Mouse (Mus musculus) testis, postnatal 14 days (tissue): ENCODE results near the gene Wdr63.

Experiments used
- DNase-seq: peaks from one replicate; pipeline ENCODE4 v3.0.0; 2021; ENCODE audit warnings: low spot score

Wdr63 gene

DNA sequence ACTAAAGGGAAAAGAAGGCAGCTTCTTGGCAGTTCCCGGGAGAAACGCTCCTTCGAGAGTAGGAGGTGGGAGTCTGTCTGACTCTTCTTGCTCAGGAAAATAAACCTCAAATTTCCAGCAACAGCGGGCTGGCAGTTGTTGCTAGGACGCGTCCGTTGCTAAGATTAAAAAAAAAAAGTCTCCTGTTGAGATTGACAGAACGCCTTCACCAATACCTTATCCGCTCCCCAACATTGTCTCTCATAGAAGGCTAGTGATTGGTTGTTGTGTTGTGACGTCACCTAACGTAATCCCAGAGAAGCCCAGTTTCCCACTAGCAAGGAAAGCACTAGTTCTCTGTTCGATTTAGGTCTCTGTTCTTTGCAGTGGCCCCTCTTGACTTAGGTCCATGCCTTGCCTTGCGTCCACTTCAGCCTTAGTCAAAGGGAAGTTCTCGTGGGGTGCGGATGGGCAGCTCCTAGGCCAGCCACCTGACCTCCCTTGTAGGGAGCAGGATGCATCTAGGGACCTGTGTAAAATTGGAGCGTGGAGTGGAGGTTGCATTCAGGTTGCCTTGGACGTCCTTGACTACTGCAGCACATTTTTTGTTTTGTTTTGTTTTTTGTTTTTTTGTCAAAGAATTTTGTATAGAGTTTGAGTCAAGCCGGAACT, at the start of gene Wdr63:
TSS of gene Wdr63 (minus strand) at position 210 of the 651 bp plus-strand sequence.
- peak; percentile 80 for DNase-seq

DNA sequence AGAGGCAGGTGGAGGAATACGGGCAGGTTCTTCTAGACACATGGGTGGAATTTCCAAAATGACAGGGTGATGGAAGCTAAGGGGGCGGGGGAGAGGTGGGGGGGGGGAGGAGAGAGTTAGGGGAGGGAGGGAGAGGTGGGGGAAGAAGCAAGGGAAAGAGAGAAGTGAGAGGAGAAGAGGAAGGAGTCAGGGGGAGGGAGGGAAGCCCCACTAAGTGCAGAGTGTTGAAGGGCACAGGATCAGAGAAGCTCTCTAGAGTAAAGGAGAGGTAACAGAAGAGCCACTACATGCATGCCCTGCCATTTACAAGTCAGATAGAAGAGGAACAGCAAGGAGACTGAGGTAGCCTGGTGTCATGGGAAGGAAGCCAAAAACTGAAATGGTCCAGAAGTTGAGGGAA, 48.9 kb upstream of the Wdr63 start:
- no peak for DNase-seq

DNA sequence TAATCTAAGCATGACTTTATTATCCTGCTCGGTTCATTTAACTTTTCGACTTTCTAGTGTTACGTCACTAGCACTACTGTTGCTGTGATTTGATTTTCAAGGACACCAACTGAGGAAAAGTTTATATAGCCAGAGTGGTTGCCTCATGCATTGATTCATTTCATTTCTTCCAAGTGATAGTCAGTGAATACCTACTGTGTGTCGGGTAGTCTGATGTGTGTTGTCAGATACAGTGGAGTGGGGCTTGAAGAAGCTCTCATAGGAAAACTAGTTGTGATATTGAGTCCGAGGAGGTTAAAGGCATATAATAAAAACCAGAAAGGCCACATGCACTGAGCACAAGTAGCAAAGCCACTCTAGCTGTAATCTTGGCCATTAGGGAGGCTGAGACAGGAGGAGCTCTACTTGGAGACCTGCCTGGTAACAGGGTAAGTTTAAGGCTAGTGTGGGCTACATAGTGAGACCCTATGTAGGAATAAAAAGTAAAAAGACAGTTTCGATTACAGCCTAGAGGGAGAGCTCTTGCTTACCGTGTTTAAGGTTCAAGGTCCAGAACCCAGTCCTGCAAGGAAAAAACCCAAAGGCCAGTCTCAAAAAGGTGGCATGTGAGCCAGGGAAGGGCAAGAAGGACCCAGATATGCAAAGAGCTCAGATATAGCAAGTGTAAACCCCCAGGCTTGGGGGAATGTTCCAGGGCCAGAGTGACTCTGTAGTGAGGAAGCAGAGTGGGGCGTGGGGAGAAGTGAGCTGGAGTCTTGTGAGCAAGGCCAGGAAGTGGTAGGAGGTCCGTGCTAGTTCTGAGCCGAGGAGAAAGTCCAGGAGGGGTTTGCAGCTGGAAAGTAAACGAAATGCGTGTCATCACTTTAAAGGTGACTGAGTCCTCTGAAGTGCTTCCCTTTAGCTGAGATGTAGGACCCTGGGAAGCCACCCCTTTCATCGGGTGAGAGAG, 48.0 kb upstream of the Wdr63 start:
- DNase-seq = no peak

DNA sequence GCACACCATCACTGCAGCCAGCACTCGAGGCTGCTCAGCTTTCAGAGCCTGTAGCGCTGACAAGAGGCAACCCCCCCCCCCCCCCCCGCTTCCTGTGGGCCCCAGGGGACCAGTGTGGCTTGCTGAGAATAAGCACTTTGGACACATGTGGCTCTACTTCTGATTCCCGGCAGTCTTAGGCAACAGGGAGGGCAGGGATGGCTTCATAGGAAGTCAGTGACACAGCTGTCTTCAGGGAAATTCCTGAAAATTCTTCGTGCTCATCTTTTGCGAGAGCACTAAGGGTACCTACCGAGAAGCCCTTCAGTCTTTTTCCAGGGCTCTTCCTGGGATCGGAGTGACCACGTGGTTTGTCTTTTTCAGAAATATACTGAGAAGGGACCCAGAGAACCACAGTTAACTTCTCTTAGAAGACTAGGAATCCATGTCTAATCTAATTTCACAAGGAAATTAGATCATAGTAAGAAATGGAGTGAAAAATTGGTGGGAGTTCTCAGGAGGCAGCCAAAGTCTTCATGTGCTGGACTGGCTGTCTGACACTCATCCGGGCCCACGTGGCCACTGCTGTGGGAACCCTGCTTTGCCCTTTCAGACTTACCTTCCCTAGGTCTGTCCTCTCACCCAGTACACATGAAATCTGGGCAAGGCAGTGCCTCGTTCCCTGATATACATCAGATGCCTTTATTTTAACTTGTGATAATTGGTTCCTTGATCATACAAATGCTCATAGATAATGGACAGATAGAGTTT, 46.1 kb upstream of the Wdr63 start:
- DNase-seq = no peak

DNA sequence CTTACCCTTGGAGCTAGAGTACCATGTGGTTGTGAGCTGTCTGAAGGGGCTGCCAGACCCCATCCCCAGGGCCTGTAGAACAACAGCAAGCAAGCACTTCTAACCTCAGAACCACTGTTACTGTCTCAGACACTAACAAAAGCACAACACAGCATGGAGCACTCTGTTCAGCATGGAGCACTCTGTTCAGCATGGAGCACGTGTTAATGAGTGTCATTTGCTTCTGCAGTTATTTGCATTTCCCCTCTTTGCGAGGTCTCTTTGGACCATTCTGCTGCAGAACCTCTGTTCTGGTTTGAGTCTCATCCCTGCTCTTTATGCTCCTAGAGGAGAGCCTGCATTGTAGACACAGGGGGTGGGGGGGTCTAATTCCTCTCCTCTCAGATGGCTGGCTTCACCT, 45.0 kb upstream of the Wdr63 start:
- DNase-seq = no peak

DNA sequence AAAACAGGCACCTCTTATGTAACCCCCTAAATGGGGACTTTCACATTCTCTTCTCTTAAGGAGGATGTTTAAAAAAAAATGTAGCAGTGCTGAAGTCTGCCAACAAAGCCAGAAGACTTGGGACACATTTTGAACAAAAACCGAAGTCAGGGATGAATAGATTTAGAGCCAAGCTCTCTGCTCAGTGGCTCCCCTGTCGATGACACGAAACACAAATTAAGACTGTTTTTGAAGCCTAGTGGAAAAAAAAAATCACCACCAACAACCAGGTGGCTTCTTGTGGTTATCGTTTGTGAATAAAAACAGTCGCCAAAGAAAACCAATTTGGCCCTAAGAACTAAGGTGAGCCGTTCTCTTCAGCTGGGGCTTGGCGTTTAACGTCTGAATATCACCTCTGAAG, 44.4 kb upstream of the Wdr63 start:
- no peak for DNase-seq

DNA sequence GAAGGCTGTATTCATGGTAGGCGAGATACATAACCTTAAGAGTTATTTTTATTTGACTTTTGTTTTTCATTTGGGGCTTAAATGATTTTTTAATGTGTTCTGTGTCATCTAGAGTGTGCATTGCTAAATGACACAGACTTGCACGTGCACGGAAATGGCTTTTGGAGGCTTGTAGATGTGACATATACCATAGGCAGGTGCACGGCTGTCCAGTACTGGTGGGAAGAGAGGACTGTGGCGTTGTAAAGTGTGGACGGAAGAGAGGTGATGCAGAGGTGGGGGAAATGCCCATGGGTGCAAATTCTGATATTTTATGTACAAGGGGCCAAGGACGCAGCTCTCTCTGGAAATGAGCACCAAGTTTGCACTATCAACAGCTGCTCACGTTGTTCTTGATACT, 43.8 kb upstream of the Wdr63 start:
- DNase-seq = no peak

DNA sequence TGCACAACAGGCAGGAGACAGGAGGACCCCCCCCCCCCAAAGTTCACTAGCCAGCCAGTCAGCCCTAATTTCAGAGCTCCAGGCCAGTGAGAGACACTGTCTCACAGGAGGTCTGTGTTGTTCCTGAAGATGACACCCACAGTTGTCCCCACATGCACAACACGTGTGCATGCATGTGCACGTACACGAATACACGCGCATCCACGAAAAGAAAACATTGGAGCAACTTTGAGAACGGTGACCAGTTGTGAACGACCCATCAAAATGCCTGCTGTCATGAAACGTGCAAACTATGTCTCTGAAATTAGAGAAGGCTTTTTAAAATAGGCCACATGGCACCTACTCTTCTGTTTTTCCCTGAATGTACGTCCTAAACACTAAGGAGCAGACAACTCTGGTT, 43.4 kb upstream of the Wdr63 start:
- DNase-seq = no peak

DNA sequence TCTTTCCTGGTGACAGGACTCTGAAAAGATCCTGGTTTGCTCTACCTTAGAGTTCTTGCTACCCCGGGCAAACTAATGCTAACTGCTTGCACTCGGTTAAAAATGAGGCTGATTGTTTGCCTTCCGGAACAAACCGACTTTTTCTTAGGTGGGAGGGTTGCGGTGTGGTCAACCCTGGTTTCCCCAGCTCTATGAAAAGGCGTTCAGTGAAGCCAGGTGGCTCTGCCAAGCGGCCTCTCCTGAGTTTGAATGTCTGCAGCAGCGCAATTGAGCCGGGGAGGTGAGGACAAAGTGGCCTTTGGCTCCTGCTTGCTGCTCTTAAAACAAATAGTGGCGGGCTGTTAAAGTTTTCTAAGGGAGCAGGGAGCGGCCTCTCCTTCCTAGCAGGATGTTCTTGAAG, 42.6 kb upstream of the Wdr63 start:
- no peak for DNase-seq

DNA sequence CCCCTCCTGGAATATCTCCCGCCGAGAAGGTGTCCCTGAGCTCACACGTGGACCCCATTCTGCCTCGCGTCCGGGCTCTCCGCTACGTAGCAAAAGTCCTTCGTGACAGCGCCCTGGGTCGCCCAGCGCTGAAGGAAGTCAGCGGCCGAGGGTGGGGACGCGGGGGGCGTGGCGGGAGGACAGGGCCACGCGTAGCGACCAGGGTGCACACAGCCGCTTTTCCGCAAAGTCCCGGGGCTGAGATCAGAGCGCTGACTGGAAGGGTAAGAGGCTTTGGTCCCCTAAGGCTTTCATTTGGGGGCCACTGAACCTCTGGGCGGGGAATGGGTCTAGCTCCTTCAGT, 42.1 kb upstream of the Wdr63 start:
- no peak for DNase-seq

DNA sequence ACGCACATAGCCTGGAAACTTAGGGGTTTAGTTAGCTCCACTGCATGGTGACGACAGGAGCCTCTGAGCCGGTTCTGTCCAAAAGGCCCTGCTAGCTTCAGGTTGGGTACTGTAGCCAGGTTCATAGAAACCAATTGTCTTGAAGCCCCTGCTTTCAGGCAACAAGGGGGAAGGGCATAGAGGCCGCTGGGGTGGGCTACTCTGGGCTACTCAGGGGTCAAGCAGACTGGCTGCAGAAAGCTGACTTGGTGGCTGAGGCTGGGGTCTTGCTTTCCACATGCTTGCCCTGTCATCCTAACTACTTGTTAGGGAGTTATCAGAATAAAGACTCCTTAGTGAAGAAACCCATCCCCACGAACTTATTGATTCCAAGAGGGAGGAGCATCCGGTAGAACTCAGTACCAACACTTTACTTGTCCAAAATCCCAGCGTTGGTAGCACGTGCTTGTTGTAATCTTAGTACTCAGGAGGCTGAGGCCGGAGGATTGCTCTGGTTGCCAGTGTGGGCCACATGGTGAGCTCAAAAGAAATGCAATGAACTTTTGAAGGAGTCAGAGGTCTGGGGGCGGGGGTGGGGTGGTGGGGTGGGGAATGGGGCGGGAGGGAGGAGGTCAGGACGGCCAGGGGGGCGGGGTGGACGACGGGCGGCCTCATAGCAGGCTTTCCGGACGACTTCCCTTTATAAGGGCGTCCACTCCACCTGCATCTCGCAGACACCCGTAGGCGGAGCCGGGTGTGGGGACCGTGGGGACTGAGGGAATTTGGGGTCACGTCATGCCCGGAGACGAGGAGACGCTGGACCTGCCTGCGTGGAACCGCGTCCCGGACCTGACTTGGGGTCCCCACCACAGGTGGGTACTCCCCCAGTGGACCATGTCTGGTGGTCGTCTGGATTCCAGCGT, 41.5 kb upstream of the Wdr63 start, which contains the start of gene Mcoln2:
TSS of gene Mcoln2 (plus strand) at position 678 of the 902 bp plus-strand sequence.
- no peak for DNase-seq

DNA sequence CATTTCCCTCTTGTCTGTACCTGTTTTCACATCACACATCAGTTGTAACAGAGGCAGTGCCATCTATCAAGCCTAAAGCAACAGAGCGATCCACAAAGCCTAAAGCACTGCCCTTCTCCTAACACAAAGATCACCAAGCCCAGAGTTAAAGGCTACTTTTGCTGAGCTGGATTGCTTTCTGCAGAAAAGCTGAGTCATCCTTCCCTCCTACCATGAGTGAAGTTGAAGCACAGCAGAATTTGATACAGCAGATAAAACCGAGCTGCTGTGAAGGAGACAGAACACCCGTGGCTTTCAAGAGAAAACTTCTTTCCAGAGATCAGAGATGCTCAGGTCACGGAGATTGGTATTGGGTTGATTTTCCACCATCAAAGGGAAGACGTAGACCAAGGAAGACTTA, 38.2 kb upstream of the Wdr63 start:
- no peak for DNase-seq

DNA sequence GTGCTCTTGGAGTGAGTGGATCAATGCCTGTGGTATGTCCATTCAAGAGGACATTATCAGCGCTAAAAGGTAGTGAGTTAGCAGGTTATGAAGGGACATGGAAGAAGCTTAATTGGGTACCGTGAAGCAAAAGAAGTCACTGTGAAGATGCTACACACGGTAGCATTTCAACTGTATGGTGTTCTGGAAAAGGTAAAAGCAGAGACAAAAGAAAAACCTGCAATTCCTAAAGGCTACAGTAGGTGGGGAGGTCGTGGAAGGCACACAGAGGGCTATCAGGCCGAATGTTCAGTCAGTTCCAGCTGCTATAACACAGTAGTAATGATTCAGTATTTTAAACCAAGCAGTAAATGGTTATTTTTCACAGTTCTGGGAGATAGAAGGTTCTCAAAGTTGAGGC, 37.6 kb upstream of the Wdr63 start:
- DNase-seq = no peak

DNA sequence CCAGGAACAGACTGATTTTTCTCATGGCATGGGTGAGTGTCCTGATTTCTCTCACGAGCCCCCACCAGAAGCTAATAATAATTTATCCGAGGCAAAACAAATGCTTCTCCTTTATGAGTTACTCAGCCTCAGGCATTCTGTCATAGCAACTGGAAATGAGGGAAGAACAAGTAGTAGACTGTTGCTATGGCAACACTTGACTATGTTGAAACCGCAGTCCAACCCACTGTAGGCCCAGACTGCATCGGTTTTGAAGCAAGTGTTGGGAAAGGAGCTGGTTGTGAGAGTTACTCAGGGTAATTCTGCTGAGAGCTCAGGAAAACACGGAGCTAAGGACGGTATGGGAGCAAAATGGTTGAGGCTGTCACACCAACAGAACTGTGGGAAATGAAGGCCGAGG, 34.6 kb upstream of the Wdr63 start:
- DNase-seq = no peak

DNA sequence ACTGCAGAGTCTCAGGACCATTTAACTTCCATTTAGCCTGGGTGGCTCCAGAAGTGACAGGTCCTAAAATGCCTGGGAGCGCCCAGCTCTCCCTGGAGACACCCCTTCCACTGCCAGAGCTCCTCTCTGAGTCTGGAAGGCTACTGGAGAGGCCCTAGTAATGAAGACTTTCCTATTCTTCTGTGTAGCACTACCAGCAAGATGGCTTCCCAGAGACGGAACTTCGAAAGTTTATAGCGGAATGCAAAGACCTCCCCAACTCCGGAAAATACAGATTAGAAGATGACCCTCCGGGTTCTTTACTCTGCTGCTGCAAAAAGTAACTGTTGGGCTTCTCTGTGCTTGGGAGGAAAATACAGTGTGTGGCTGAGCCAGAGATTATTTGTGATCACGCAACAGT, 32.3 kb upstream of the Wdr63 start:
- DNase-seq = no peak

DNA sequence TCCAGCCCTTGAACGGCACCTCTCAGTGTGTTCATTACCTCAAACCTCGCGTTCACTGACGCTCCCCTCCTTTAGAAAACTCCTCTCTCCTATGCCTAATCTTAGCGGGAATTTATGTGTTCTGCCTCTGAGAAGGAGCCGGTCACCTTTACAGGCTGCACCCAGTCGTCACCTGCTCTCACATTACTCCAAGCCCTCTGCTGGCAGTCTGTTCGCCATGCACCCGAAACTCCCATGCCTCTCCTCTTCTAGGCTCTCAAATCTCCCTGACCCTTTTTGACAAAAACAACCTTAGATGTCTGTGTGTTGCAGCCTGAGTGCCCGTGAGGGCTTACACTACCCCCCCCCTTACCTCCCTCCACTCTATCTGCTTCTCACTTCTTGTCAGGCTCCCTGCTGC, 28.5 kb upstream of the Wdr63 start:
- no peak for DNase-seq

DNA sequence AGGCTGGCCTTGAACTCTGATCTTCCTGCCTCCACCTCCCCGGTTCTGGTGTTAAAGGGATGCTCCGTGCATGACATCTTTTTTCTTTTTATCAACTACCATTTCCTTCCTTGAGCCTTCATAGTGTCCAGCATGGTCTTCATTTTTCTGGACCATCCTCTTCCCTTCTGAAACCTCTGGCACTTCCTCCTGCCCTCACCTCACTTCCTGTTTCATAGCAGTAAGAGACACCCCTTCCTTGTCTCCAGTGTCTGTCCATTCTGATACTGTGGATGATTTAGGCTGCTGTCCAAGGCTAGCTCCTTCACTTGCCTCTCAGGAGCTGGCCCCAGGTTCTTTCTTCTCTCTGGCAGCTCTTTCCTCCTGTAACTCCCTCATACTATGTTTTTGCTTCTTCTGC, 27.5 kb upstream of the Wdr63 start:
- DNase-seq = no peak

DNA sequence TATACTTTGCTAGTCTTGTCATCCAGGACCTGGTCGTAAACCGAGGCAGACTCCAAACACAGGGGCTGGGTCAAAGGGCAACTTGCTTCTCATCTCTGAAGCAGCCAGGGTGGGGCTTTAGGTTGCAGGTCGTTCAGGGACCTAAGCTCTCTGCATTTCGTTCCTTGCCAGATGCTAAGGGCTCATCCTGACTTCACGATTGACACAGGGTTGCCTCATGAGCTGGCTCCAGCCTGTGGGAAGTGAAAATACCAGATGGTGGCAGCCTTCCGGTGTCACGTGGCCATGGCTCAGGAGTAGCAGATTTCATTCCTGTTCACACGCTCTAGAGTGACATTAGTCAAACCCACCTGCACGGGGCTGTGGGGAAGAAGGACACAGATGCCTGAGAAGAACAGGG, 26.9 kb upstream of the Wdr63 start:
- no peak for DNase-seq

DNA sequence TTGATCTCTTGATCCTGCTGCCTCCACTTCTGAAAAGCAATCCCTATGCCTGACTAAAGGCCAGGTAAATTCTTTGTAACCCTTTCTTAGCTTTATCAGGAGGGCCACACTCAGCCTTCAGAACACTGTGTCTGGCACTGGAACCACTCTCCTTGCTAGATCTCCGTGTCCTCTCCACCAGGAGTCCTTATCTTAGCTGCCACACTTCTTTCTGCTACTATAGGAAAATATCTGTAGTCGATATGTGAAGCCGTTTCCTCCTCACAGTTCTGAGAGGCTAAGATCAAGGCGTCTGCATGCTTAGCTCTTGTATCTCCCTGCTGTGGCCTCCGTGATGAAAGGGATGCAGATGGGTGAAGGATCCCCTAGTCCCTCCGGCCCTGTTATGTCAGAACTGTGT, 19.3 kb upstream of the Wdr63 start:
- DNase-seq = no peak

DNA sequence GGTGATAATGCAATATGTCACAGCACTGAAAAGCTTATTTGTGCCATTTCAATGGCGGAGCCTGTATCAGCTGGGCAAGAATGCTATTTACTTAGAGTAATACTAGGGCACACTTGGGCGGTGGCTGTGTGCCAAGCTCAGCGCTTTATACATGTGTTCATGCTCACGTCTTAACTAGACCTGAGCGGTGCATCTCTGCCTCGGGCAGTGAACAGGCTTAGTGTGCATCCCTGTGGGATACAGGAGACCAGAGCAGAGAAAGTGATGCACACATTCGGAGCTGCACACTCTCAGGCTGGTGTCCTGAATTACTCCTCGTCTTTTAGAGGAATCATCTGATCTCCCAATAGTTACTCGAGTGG, 15.5 kb upstream of the Wdr63 start:
- no peak for DNase-seq

DNA sequence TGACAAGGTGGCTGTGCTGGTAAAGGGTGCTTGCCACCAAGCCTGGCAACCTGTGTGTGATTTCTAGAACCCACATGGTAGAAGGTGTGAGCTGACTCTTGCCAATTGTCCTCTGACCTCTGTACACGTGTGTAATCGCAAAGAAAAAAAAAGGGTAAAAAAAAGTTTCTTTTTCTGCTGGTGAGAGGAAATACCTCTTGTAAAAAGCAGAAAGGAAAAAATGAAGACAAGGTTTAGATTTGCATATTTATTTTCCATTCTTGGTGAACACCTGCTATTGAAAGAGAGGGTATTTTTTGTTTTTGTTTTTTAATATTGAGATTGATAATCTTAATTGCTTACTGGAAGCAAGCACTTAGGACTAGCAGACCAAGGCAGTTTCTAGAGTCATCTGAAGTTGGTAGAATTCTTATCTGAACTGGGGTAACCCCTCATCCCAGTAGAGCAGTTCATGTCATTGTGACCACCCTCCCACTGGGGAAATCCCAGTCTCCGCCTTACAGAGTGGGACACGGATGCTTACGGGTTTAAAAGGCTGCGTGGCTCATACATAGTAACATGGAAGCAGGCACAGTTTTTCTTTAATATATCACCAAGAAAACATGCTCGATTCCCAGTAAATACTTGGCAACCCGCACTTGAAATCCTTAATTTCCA, 15.0 kb upstream of the Wdr63 start:
- no peak for DNase-seq

DNA sequence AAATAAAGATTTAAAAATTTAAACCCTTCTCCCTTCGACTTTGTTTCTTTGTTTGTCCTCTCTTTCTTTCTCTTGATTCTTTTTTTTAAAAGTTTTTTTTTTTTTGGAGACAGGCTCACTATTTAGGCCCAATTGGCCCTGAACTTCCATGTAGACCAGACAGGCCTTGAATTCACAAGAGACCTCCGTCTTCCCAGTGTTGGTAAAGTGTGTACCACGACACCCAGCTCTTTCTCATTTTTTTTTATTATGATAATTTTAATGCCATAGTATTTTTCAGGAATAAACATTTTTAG, 14.1 kb upstream of the Wdr63 start:
- no peak for DNase-seq
